Mouse (Mus musculus) spleen, postnatal 14 days (tissue): ENCODE measurements around the gene Psmc3ip.

Experiments used
- DNase-seq, 2 experiments: peaks; one replicate each; pipeline ENCODE4 v3.0.0; 2021 to 2022; ENCODE audit warnings: low spot score in 2 of 2

The Psmc3ip gene

GRCm38 (mm10) chr11:101052751-101053473 is 42.3 kb downstream of the Psmc3ip start:
- DNase-seq, result no peak

- DNase-seq, result no peak
Measured at GRCm38 (mm10) chr11:101051617-101052016, 43.6 kb downstream of the Psmc3ip start.

DNA sequence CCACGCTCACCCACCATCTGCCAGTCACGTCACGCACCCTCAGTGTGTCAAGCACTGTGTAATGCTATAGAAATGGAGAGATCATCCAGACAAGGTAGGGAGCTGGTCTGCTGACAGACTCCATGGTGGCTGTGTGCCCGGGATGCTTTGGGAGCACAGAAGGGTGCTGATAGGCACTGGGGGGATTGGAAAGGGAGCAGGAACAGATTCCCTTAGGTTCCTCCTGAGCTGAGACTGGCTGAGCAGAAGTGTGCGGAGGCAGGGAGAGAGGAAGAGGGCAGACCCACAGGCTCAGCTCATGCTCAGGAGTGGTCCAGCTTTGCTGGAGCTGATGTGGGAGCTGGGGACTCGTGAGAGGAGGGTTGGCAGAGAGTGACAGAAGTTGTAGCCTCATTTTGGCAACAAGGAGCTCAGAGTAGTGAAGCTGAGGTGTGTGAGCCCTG is 44.2 kb downstream of the Psmc3ip start:
- no peak for DNase-seq

- DNase-seq, result no peak
Measured at GRCm38 (mm10) chr11:101050359-101050758, 44.9 kb downstream of the Psmc3ip start.

DNA sequence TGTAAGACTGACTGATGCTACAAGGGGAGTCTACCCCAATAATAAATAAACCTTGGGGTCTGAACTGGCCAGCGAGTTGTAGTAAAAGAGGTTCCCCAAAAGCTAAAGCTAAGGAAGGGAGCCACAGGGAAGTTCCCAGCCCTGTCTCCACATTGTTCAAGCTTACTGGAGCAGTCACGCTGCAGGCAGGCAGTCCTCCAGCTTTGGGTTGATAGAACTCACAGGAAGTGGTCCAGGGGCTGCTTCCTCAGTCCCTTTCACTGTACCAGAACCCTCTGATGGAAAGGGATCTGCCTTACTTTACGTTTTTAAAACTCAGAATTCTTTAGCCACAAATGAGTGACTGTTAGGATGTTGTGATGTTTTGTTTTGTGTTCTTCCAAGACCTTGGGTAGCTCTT is 47.7 kb downstream of the Psmc3ip start:
- no peak for DNase-seq

DNA sequence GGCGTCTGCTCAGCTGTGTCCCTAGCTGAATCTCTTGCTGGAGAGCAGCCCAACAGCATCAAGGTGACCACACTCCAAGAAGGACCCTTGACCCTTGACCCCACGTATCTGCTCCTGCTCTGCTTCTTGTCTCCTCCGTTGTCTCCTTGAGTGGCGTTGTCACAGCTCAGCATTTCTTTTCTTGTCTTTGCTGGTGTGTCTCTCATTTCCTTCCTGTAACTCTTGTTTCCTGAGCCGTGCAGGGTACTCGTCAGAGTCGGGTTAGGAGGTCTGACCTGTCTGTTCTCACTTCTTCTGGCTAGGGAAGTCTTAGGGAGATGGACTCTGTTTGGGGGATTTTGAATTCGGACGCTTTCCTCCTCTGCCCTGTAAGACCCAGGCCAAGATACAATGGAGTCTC is 48.8 kb downstream of the Psmc3ip start:
- no peak for DNase-seq

- DNase-seq, result no peak
Measured at GRCm38 (mm10) chr11:101045826-101046225, 49.4 kb downstream of the Psmc3ip start.
